Mouse (Mus musculus) inflammation-experienced regulatory T-cells, adult 6 months (primary cell): ENCODE measurements at regions not wholly inside any gene's neighbourhood (a gene's known extent, or its start where the extent isn't known, plus 50 kb on each side); places are given as distances from the start of the nearest gene placed in this dataset.

Experiments used
- ATAC-seq: one replicate; pipeline ENCODE4 v1.8.0; 2017

DNA sequence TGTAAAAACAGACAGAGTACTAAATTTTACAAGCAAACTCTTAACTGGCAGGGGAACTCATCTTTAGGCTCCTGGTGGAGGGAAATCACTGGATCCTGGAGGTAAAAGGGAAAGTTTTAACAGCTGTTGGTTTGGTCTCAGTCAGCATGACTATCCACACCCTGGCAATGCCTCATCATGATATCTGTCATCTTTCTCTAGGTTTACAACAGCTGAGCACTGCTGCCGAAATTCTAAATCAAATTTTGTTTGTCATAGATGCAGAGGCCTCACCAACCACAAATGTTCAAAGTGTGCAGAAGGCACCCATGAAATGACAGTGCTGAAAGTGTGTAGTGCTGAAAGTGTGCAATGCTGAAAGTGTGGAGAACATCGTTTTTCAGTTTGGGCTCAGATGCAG is 180.6 kb upstream of the Lpp start:
- no peak for ATAC-seq

DNA sequence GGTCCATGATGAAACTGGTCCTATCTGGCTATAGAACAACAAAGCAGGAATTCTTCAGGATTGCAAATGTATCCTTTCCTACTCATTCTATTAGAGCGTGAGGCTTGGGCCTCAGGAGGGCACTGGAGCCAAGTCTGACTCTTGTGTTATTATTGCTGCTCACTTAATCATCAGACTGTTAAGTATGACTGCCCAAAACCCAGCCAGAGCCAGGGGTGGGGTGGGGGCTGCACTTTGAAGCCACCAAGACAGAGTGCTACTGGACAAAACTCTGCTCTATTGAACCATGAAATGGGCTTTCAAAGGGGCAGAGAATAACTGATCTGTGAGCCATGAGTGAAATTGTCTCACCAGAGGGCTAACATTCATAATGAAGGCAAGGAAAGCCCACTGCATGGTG is 181.7 kb upstream of the Lpp start:
- no peak for ATAC-seq

DNA sequence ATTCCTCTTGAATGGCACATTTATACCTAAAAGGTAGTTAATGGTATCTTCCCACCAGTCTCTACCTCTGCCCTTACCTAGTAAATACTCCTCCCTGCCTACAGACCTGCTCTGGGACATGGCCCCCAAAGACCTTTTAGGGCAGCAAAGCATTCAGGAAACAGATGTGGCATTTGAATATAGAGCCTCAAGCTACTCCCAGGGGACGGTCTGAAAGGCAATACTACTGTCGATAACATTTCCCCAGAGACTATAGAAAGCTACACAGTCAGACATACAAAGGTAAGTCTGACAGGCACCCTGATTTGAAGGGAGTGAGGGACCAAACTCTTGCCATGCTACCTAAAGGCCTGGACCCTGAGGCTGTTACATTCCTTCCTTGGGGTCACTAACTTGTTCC is 184.4 kb upstream of the Lpp start:
- no peak for ATAC-seq

DNA sequence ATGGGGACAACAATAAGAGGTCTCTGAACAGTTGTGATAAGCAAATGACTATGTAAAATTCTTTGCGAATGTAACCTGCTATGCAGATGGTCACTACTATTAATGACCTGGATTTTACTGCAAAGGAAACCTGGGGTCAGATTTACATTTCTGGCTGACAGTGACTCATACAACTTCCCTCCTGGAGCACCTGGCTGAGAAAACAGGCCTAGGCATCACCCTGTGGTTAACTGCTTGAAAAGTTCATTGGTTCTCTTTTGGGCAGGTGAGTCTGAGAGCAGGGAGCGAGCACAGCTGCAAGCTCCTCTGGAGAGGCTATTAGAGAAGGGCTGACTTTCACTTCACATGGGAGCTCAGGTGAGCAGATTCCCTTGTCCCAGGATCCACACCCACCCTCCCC is 185.2 kb upstream of the Lpp start:
- ATAC-seq, result no peak

DNA sequence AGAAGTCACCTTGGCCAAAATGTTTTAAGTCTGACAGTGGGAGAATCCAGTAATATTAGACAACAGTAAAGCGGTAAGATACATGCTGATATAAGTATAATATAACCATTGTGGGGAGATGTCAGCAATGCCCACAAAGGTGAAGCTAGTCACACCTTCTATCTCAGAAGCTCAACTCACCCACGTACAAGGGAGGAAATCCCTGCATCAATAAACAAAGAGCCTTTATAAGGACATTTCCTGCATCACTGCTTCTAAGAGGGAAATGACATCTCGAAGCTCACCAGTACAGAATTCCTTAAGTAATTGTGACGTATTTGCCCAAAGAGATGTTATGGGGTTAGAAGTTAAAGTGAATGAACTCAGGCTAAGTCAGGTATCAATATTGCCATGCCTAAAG is 186.3 kb upstream of the Lpp start:
- ATAC-seq, result peak; percentile 38

DNA sequence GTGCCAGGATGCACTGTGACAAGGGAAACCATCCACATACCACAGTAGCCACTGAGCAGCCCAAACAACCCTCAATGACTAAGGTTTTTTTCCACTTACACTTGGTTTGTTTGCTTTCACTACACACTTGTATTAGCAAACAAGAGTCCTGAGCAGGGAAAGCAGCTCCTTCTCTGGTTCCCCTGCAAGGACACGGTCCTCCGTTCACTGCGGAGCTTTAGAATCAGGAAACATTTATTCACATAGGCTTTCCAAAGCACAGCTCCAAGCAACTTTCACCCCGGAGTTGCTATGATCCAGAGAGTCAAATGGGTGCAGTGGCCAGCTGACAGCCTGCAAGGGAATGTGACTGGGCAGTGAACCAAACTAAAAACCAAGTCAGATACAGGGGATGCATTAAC is 186.8 kb upstream of the Lpp start:
- ATAC-seq, result no peak

DNA sequence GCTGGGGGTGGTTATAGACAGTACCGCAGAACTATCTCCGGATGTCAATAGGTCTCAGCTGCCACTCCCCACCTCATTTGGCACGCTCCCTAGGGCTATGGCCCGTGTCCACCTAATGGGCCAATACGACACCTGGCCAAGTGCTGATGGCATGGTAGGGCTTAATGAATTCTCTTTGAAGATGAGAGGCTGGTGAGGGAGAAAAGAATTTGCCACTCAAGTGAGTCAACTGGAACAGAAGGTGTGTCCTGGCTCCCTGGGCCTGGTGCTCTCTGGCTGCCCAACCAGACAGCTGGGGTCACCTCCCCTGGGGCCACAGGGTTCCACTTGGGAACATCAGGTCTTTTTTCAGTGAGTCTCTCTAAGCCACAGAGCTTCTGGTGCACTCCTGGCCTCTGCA is 187.7 kb upstream of the Lpp start:
- ATAC-seq, result no peak

DNA sequence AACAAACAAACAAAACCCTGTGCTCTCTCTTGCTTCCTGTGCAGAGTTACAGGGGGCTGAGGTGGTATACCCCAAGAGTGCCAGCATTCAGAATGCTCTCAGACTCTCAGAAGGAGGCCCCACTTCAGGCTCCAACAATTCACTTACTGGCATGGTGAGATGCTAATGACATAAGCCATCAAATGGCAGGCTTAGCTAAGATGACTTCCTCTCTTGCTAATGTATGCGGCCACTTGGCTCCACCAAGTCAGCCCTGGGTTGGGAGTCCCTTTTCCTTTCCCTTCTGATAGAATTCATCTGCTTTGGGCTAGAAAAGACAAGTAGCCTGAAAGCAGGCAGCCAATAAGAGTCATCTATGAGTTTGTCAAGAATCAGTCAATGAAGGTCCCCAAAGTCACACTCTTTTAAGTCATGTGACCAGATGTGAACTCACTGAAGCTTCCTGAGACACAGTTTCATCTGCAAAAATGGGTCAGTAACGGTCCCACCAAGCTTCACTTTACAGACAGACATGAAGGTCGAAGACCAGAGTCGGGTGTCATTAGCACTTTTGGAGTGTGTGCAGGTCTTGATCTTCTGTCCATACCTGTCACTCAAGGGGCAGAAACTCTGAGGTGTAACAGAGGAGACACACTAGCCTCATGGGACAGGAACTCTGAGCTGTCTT is 189.1 kb upstream of the Lpp start:
- ATAC-seq, result peak; percentile 28

DNA sequence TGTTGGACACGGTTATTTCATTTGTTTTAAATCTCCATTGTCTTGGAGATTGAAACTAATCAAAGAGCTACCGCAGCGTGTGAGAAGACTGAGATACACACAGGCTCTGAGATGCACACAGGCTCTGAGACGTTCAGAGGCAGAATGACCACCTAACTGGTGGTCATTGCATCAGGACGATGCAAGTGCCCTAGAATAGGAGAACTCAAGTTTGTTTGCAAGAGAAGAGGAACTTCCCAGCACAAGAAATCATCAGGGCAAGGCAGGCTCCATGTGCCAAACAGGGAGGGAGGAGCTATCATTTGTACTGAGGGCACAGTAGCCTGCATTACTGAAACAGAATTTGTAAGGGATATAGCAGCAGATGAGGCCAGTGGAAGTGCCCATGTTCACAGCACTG is 190.7 kb upstream of the Lpp start:
- ATAC-seq, result no peak

DNA sequence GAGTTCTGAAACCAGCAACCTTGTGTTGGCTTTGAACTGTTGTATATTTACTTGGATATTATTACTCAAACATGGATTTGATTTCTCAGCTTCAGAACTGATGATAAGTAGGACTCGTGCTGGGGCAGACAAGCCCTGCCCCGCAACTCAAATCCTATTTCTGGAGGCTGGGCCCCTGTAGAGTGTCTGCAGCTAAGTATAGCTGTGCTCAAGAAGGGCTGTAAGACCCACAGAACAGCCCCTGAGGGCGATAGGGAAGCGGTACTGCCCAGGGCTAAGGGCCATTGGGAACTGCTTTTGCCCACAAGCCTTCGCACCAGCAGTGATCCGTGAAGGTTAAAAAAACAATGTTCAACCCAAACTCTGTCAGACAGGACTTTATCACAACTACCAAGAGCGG is 191.9 kb upstream of the Lpp start:
- ATAC-seq, result no peak

DNA sequence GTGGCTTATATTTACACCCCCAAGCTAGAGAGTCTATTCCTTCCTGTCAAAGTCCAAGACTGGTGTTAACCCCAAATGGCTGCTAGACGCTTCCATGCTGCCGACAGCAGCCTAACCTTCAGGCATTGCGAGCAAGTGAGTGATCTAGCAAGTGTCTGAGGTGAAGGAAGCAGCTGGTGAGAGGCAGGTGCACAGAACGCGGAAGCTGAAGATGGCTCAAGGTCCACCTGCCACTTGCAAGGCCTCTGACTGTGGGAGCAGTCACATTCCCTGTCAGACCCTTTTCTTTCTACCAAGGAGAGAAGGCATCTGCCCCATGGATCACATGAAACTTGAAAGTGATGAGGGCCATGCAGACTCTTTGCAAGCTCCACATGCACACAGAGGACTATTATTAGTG is 193.1 kb upstream of the Lpp start:
- no peak for ATAC-seq

DNA sequence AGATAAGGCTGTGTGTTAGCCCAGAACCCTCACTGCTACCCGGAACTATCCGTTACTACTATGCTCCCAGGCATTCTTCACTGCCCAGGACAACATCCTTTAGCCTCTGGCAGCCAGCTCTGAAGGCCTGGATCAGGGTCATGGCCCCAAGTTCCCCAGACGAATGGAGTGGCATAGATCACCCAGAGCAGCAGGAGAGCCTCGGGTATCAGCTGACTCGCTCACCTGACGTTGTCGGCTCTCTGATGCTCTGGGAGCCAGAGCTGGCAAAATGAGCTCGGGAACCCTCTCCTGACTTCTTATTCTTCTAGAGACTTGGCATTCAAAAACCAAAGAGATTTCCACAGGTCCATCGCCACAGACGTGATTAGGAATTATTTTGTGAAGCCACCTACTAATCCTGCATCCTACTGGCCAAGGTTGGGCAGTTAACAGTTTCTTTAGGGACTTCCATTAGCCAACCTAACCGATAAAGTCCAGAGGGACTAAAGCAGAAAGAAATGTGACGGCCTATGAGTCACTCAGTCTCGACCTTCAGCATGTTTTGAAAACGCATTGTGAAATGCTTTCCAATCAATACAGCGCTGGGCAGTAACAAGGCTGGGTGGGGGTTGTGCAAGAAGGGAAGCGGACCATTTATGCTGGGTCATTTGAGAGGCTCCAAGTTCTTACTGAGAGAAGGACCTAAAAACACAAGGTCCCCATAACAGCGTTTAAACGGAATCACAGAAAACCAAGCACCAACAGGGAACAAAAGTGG is 193.7 kb upstream of the Lpp start:
- no peak for ATAC-seq

DNA sequence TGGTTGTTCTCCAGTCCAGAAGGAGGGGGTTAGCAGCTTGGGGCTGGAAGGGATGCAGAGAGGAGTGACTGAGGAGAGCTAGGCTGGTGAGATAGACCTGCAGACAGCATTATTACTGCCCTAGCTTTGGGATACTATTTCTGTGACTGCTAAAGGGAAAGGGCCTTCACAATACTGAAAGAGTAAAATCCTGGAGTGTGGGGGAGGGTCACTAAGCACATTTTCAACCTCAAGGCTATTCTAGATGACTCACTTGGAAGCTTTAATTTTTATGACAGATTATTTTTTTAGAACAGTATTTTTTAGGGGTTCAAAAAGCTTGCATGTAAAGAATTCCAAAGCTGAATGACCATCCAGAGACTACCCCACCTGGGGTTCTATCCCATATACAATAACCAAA is 195.0 kb upstream of the Lpp start:
- no peak for ATAC-seq

DNA sequence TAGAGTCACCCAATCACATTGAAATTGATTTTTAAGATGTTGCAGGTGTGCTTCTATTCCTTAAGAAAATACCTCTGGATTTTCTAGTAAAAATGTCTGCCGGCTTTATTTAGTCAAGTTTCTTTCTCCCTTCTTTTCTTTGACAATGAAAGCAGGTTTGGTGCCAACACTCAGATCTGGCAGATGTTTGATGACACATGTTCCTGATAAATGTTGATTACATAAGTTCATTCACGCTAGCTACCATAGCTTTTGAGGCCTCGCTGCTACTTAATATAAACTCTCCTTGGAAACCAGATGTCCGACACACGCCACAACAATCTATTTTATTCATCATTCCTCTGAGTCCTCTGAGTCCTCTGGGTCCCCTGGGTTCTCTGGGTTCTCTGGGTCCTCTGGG is 195.7 kb upstream of the Lpp start:
- no peak for ATAC-seq

DNA sequence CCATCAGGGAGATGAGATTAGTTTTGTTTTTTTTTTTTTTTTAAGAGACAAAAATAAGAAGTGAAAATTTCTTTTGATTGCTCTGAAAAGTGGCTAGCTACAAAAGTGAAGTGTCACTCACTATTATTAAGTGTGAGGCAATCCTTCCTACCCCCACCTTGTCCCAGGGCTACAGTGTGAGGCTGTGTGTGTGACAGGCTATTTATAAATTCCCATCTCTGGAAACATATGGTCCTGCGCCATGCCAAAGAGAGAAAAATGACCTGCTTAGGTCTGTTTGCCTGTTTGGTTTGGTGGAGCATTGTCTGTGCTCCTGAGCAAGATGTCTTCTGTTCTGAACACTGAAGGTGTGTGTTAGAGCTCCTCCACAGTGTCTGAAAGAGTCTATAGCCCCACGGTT is 199.4 kb upstream of the Lpp start:
- ATAC-seq, result no peak

DNA sequence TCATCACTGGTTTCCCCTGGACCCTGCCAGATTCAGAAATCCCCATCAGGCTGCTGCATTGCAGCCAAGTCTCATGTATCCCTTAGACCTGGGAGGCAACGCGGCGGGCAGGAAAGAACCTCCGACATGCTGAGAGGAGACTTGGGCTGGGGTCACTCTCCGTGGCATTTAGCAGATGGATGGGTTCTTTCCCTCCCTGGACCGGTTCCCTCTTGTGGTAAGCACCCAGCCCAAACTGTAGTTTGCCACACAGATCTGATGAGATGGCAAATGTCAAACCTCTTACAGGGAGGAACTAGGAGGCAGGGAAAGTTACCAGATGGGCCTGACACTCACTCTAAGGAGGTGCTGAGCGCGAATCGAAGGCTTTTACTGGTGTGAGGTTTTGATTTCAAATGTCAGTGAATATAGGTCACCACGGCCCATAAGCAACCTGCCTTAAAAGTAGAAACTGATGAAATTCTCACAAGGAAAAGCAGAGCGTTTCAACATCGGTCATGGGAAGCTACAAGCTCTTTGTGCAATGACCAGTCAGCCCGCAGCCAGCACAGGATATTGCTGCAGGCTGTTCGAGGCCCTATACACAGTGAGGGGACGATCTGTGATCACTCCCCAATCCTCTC is 199.9 kb upstream of the Lpp start:
- ATAC-seq, result peak; percentile 38

DNA sequence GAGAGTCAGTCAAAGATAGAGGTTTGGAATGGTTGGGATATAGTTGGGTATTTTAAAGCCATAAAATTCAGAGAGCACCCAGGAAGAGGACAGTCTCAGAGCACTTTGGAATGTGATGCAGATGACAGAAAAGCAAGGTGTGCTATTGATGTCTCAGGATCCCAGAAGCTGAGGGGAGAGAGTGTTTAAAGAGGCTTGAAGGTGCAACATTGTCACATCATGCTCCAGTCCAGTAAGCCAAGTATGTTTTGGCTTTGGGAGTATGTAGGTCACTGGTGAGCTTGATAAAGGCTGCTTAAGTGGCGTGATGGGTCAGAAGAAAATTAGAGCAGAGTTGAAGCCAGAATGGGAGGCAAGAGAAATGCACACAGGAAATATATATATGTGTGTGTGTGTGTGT is 201.3 kb upstream of the Lpp start:
- ATAC-seq, result no peak

DNA sequence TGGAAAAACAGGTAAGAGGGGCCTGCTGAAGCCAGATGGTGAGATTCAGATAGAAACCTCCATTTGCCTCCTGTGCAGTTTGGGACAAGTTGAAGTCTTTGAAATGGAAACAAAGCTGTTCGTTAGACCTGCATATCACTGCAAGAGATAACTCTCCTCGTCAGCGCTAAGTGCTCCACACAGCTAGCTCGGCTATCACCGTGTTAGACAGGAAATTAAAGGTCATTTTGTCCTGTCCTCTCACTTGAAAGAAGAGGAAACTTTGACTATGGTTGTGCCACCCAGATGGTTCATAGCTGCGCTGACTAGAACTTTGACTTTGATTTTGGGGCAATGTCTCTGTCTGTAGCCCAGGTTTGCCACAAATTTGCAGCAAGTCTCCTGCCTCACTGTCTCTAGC is 198.5 kb upstream of the Bcl6 start:
- ATAC-seq, result peak; percentile 90

DNA sequence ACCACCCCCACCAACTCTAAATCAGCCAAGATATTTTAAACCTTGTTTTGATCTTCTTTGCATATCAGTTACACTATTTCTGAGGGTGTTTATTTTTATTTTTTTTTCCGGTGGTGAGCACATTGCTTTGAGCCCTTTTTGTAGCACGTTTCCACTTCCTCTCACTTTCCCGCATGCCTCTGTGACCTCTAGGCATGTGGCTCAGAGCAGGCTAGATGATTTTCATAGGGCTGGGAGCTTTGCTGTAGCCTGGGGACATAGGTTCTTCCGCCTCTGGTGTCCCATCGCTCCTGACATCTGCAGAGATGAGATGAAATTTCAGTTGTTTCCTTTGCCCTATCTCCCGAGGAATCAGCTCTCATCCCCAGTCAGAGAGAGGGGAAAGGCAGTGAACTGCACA is 197.3 kb upstream of the Bcl6 start:
- no peak for ATAC-seq

DNA sequence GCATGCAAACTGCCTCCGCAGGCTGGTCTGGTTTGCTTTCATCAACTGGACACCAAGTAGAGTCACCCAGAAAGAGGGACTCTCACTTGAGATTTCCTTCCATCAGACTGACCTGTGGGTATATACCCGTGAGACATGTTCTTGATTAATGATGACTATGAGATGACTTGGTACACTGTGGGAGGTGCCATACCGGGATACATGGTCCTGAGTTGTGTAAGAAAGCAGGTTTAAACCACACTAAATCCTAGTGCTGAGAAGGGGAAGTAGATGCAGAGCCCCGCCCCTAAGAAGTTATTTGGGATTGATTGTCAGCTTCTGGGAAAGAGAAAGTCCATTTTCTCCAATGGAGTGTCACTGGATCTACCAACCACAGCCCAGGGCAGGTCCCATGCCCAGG is 196.2 kb upstream of the Bcl6 start:
- no peak for ATAC-seq

DNA sequence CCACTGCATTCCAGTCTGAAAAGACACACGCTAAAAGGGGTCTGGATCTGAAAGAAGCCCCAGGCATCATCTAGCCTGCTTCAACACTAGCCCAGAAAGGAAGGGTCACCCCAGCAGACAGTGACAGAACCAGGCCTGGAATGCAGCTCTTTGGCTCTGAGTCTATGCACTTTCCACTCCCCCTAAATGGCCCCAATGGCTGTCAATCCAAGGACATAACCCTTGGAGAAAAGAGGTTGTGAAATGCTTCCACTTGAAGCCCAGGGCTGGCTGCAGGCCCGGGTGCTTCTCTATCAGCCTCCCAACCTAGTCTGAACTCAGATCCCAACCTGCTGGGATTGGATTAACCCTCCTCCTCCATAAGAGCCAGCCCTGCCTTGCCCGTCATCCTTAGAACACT is 194.6 kb upstream of the Bcl6 start:
- ATAC-seq, result no peak

DNA sequence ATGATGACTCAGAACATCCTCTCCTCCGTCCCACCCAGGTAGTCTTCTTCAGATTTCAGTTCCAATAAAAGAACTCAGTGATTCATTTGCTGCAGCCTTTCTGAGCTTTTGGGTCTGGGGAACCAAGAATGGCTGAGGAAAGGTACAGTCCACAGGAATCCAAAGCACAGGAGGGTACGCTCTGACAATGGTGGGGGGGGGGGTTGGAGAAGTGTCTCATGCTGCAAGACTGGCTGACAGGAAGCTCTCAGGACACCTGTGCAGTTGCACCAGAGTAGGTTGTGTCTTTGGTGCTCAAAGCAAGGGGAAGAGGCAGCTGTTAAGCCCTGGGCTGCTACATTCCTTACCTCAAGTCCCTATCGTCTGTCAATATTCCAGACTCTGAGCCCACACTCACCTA is 192.7 kb upstream of the Bcl6 start:
- peak; percentile 60 for ATAC-seq

DNA sequence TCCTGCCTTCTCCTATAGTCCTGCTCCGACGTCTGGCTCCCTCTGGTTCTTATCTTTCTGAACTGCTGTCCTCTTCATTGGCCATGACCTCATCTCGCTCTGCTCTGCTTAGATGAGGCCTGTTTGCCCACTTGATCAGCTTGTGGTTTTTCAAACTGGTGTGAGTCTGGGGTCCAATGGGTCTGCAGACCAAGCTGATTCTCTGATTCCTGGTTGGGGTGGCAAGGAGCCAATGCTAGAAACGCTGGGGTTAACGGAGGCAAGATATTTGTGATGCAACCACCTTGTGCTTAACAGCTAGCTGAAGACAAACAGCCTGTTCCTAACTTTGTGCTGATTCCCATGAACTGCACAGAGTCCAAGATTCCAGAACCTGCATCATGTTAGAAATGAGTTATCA is 192.0 kb upstream of the Bcl6 start:
- ATAC-seq, result no peak

DNA sequence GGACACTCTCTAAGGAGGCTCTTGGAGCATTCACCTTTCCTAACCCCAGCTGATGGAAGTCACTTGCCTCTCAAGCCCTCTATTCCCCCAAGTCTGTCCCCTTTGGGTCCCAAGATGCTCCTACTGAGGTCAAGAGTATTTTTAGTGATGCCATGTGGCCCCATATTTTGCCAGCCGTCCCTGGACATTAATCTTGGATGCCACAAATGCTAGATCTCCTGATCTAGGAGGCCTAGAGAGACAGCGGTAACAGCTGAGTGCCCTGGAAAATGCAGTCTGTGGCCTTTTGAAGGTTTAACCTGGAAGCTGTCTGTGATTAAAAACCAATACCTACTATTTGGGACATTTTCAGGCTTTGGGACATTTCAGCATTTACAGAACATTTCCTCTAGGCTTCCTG is 188.9 kb upstream of the Bcl6 start:
- ATAC-seq, result no peak

DNA sequence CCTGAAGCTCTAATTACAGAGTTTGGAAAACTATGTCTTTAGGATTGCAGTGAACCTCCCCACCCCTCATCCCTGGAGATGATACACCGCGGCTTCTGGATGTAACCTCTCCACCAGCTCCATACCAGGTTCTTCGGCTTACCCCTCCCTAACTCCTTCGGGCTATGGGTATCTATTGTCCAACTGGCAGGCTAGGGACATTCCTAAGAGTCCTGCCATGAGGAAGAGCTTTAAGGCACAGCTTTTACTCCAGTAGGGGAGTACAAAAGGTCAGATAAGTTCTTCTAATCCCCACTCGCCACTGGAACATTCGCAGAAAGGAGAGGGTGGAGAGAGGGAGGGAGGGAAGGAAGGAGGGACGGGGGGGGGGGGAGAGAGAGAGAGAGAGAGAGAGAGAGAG is 188.5 kb upstream of the Bcl6 start:
- no peak for ATAC-seq
